Mouse (Mus musculus): Measurements from ENCODE around the gene Obscn. TPM values are rescaled to one million over a fixed set of nuclear protein-coding genes. Genes with fewer than 3 reads are reported as not detected.

The Obscn gene
- total and polyA plus RNA-seq, 2 experiments from 2014 or later: 0.38 to 2.1 TPM

DNA sequence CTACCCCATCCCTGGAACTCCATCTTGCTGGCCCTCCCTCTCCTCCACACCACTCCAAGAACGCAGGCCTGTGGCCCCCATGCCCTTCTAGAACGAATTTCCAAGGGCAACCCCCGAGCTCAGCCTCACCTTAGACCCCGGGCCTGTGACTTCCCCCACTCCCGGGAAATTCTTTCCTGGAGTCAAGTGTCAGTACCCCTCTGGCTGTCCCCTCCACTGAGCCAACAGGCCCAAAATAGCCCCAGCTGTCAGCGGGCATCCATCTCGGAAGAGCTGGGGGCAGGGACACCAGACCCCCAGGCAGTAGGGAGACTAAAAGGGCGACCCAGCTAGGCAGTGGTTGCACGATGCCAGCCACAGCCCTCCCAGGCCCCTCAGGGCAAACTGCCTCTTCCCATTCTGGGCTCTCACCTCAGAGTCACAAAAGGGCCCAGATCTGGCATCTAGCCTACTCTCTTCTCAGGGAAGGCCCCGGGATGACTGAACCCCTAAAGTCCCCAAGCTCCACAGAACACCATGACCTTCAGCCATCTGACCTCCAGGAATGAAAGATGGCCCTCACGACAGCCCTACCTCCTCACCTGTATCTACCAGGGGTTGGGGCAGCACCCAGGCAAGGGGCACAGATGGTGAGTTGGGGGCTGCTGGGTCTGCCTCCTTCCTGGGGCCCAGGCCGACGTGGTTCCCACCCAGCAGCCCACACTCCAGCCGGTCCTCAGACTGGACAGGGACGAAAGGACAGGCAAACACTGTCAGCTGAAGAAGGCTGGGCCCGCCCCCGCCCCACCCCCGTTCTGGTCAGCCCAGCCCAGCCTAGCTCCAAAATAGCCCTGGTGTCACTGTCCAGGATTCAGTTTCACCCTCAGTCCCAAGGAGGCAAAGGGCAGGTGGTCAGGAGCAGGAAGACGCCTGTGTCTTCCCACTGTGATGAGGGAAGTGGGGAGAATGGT lies 2.6 kb upstream of the Obscn start:
- H3K9me3 ChIP-seq (ENCODE audit: low read length): no peaks in the 10 kb centered on the region
- no peak for TF ChIP-seq CTCF (IDR thresholded peaks at IDR 0.05)
- no peak for ATAC-seq (ENCODE audit: low FRiP score)
- no peak for DNase-seq (ENCODE audit: low spot score)
- H3K36me3 ChIP-seq (ENCODE audit: insufficient read depth, low read length): no peaks in the 10 kb centered on the region
- peaks cover 39% of the 10 kb centered on the region for H3K27me3 ChIP-seq (ENCODE audit: insufficient read depth, low read length)
- no peak overlapping the region for H3K4me3 ChIP-seq (ENCODE audit: low read depth, low read length)
- WGBS: 70% methylated on average over 19 of the region's 19 CpGs
- H3K4me1 ChIP-seq (ENCODE audit: insufficient read depth, low read length): 0 out of 2 replicates have a peak, but pooled peaks cover 3% of the 10 kb centered on the region
- no peak overlapping the region for H3K4me2 ChIP-seq (ENCODE audit: low read depth, low read length, poor library complexity, severe bottlenecking)
- H3K9ac ChIP-seq (replicated peaks; ENCODE audit: low read length, poor library complexity, severe bottlenecking): no peak overlapping the region
- H3K27ac ChIP-seq (ENCODE audit: low read depth, low read length): no peak overlapping the region

- no peak for DNase-seq (ENCODE audit: low spot score)
- Histone ChIP-seq H3K27ac (ENCODE audit: low read depth, low read length) (no peak overlapping the region), H3K4me3 (ENCODE audit: low read depth, low read length) (no peak overlapping the region), H3K4me2 (ENCODE audit: low read depth, low read length, poor library complexity, severe bottlenecking) (no peak overlapping the region), H3K27me3 (ENCODE audit: insufficient read depth, low read length) (peaks cover 53% of the 10 kb centered on the region), H3K36me3 (ENCODE audit: insufficient read depth, low read length) (no peaks in the 10 kb centered on the region), H3K9me3 (ENCODE audit: low read length) (no peaks in the 10 kb centered on the region), H3K9ac (replicated peaks; ENCODE audit: low read length, poor library complexity, severe bottlenecking) (no peak overlapping the region), H3K4me1 (ENCODE audit: insufficient read depth, low read length) (0 out of 2 replicates have a peak, but pooled peaks cover 3% of the 10 kb centered on the region)
- TF ChIP-seq CTCF (IDR thresholded peaks at IDR 0.05): no peak
- WGBS: 59% methylated on average over 12 of the region's 12 CpGs
- no peak for ATAC-seq (ENCODE audit: low FRiP score)
These were observed 948 bp upstream of the Obscn start for GRCm38 (mm10) chr11:59136994-59137706.

- DNase-seq (ENCODE audit: low spot score) (no peak), ATAC-seq (ENCODE audit: low FRiP score) (0 out of 2 replicates have a peak, but pooled peaks have one; percentile 31)
- peak overlapping the region; percentile 31 for H3K4me3 ChIP-seq (ENCODE audit: low read depth, low read length)
- no peaks in the 10 kb centered on the region for H3K36me3 ChIP-seq (ENCODE audit: insufficient read depth, low read length)
- WGBS: 8% methylated on average over 55 of the region's 55 CpGs
- H3K9me3 ChIP-seq (ENCODE audit: low read length): no peaks in the 10 kb centered on the region
- 0 out of 2 replicates have a peak, but pooled peaks cover 3% of the 10 kb centered on the region for H3K4me1 ChIP-seq (ENCODE audit: insufficient read depth, low read length)
- H3K9ac ChIP-seq (replicated peaks; ENCODE audit: low read length, poor library complexity, severe bottlenecking): peak overlapping the region; percentile 46; the same call in 1 of the 2 replicates
- peak overlapping the region; percentile 54 for H3K4me2 ChIP-seq (ENCODE audit: low read depth, low read length, poor library complexity, severe bottlenecking)
- no peak for TF ChIP-seq CTCF (IDR thresholded peaks at IDR 0.05)
- H3K27me3 ChIP-seq (ENCODE audit: insufficient read depth, low read length): peaks cover 53% of the 10 kb centered on the region
- H3K27ac ChIP-seq (ENCODE audit: low read depth, low read length): no peak overlapping the region
These were observed 966 bp downstream of the Obscn start for GRCm38 (mm10) chr11:59135051-59135820.

GRCm38 (mm10) chr11:59134373-59134997 lies 1.7 kb downstream of the Obscn start:
- Histone ChIP-seq H3K36me3 (ENCODE audit: insufficient read depth, low read length) (no peaks in the 10 kb centered on the region), H3K27ac (ENCODE audit: low read depth, low read length) (no peak overlapping the region), H3K9me3 (ENCODE audit: low read length) (no peaks in the 10 kb centered on the region), H3K4me3 (ENCODE audit: low read depth, low read length) (peak overlapping the region; percentile 10; the same call in 1 of the 2 replicates), H3K4me1 (ENCODE audit: insufficient read depth, low read length) (0 out of 2 replicates have a peak, but pooled peaks cover 3% of the 10 kb centered on the region), H3K9ac (replicated peaks; ENCODE audit: low read length, poor library complexity, severe bottlenecking) (no peak overlapping the region), H3K4me2 (ENCODE audit: low read depth, low read length, poor library complexity, severe bottlenecking) (peak overlapping the region; percentile 24; the same call in 1 of the 2 replicates), H3K27me3 (ENCODE audit: insufficient read depth, low read length) (peaks cover 53% of the 10 kb centered on the region)
- TF ChIP-seq CTCF (IDR thresholded peaks at IDR 0.05): 0 out of 2 replicates have a peak, but pooled peaks have one; percentile 11
- ATAC-seq (ENCODE audit: low FRiP score) (0 out of 2 replicates have a peak, but pooled peaks have one; percentile 42), DNase-seq (ENCODE audit: low spot score) (no peak)
- 10% methylated on average over 34 of the region's 35 CpGs for whole genome bisulfite sequencing

- DNase-seq (ENCODE audit: low spot score) (no peak), ATAC-seq (ENCODE audit: low FRiP score) (no peak)
- peaks cover 45% of the 10 kb centered on the region for H3K27me3 ChIP-seq (ENCODE audit: insufficient read depth, low read length)
- no peak overlapping the region for H3K4me2 ChIP-seq (ENCODE audit: low read depth, low read length, poor library complexity, severe bottlenecking)
- H3K36me3 ChIP-seq (ENCODE audit: insufficient read depth, low read length): no peaks in the 10 kb centered on the region
- WGBS: 77% methylated on average over 2 of the region's 3 CpGs
- H3K4me3 ChIP-seq (ENCODE audit: low read depth, low read length): no peak overlapping the region
- no peaks in the 10 kb centered on the region for H3K9me3 ChIP-seq (ENCODE audit: low read length)
- H3K4me1 ChIP-seq (ENCODE audit: insufficient read depth, low read length): 0 out of 2 replicates have a peak, but pooled peaks cover 3% of the 10 kb centered on the region
- H3K27ac ChIP-seq (ENCODE audit: low read depth, low read length): no peak overlapping the region
- no peak for TF ChIP-seq CTCF (IDR thresholded peaks at IDR 0.05)
- H3K9ac ChIP-seq (replicated peaks; ENCODE audit: low read length, poor library complexity, severe bottlenecking): no peak overlapping the region
These were observed 4.1 kb downstream of the Obscn start for GRCm38 (mm10) chr11:59132065-59132464.

Data from midbrain, postnatal 0 days (tissue).